Mouse (Mus musculus): Measurements from ENCODE around the gene Pip. TPM values are rescaled to one million over a fixed set of nuclear protein-coding genes. Genes with fewer than 3 reads are reported as not detected.

Pip gene
- polyA plus RNA-seq (2015; fragmentation: Nextera tagmentation; extraction: Ambion mirVana): not detected in 2 replicates

- DNase-seq (no peak), ATAC-seq (ENCODE audit: low read depth) (no peak)
- H3K4me3 ChIP-seq (replicated peaks): no peak within 1 kb of the TSS
- H3K9me3 ChIP-seq (replicated peaks): no peaks in the 10 kb centered on the region
- no peaks in the 10 kb centered on the region for H3K27me3 ChIP-seq
- H3K9ac ChIP-seq: no peak within 1 kb of the TSS
- WGBS (ENCODE audit: insufficient replicate concordance): 61% methylated on average over 2 of the region's 2 CpGs
- H3K4me2 ChIP-seq: no peak within 1 kb of the TSS
- H3K36me3 ChIP-seq: no peaks in the 10 kb centered on the region
- no peaks in the 10 kb centered on the region for H3K4me1 ChIP-seq (replicated peaks)
- no peak within 1 kb of the TSS for H3K27ac ChIP-seq
Observed at GRCm38 (mm10) chr6:41847235-41847634, at the start of gene Pip. Gene Pip, plus strand, starts transcription at chr6:41847535.

- H3K9me3 ChIP-seq (replicated peaks): no peaks in the 10 kb centered on the region
- H3K9ac ChIP-seq: no peak overlapping the region
- ATAC-seq (ENCODE audit: low read depth) (no peak), DNase-seq (no peak)
- no peak overlapping the region for H3K4me3 ChIP-seq (replicated peaks)
- H3K36me3 ChIP-seq: no peaks in the 10 kb centered on the region
- no peak overlapping the region for H3K4me2 ChIP-seq
- H3K4me1 ChIP-seq (replicated peaks): no peaks in the 10 kb centered on the region
- no peak overlapping the region for H3K27ac ChIP-seq
- H3K27me3 ChIP-seq: no peaks in the 10 kb centered on the region
Observed at GRCm38 (mm10) chr6:41824086-41824485, 23.2 kb upstream of the Pip start.

DNA sequence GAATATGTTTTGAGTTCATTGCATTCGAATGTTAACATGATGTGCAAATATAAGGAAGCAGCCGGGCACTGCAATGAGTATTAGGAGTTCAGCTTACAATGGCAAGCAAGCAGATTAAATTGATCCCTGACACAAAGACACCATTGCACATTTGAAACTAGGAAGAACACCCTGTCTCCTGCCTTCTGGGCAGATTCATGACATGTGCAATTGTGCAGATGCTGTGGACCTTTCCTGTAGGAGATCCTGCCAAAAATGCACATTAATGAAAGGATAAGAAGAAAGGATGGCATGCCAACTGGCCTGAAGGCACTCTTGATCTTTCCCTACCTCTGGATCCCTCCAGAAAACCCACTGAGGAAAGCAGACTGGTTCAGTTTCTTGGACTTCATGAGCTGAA is 17.8 kb upstream of the Pip start:
- H3K4me2 ChIP-seq: no peak overlapping the region
- no peak for ATAC-seq (ENCODE audit: low read depth)
- H3K4me3 ChIP-seq (replicated peaks): no peak overlapping the region
- no peaks in the 10 kb centered on the region for H3K9me3 ChIP-seq (replicated peaks)
- H3K36me3 ChIP-seq: no peaks in the 10 kb centered on the region
- H3K4me1 ChIP-seq (replicated peaks): no peaks in the 10 kb centered on the region
- no peak overlapping the region for H3K9ac ChIP-seq
- no peaks in the 10 kb centered on the region for H3K27me3 ChIP-seq
- 62% methylated on average over 2 of the region's 2 CpGs for WGBS (ENCODE audit: insufficient replicate concordance)
- H3K27ac ChIP-seq: no peak overlapping the region
- no peak for DNase-seq

- no peaks in the 10 kb centered on the region for H3K9me3 ChIP-seq (replicated peaks)
- ATAC-seq (ENCODE audit: low read depth) (no peak), DNase-seq (no peak)
- no peak within 1 kb of the TSS for H3K9ac ChIP-seq
- no peak within 1 kb of the TSS for H3K27ac ChIP-seq
- no peaks in the 10 kb centered on the region for H3K27me3 ChIP-seq
- no peak within 1 kb of the TSS for H3K4me3 ChIP-seq (replicated peaks)
- H3K36me3 ChIP-seq: no peaks in the 10 kb centered on the region
- WGBS (ENCODE audit: insufficient replicate concordance): 52% methylated on average over 3 of the region's 3 CpGs
- no peaks in the 10 kb centered on the region for H3K4me1 ChIP-seq (replicated peaks)
- no peak within 1 kb of the TSS for H3K4me2 ChIP-seq
Observed at GRCm38 (mm10) chr6:41852689-41853088, 5.4 kb downstream of the Pip start, which contains the start of gene Sval2. Gene Sval2, plus strand, starts transcription at chr6:41852989.

DNA sequence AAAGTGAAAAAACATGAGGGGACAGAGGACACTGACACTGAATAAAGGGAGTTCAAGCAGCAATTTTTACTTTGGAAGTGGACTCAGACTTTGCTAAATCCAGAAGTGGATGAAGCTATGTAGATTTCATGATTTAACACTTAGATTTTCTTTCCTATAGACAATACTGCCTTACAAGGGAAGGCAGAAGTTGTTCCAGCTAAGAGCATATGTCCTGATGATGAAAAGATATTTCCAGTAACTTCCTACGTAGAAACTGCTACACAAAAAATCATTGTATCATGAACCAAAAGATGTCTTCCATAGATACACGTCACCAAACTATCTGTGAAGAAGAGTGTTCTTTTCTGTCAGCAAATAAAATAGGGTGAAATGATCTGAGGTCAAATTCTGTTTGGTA is 16.7 kb downstream of the Pip start:
- Histone ChIP-seq H3K27me3 (no peaks in the 10 kb centered on the region), H3K4me2 (no peak overlapping the region), H3K27ac (no peak overlapping the region), H3K36me3 (no peaks in the 10 kb centered on the region), H3K9me3 (replicated peaks) (no peaks in the 10 kb centered on the region), H3K4me1 (replicated peaks) (no peaks in the 10 kb centered on the region), H3K4me3 (replicated peaks) (no peak overlapping the region), H3K9ac (no peak overlapping the region)
- WGBS (ENCODE audit: insufficient replicate concordance): 37% methylated on average over 2 of the region's 2 CpGs
- ATAC-seq (ENCODE audit: low read depth) (no peak), DNase-seq (no peak)

Other genes with a start within 250 kb of the Pip start
- gene Ephb6, start 242.1 kb upstream of the Pip start, polyA plus RNA-seq (2015; fragmentation: Nextera tagmentation; extraction: Ambion mirVana): 1.1 and 1.7 TPM in 2 replicates
- 0.08 and 0.10 TPM in 2 replicates for gene Trpv6, start 211.1 kb upstream of the Pip start, polyA plus RNA-seq (2015; fragmentation: Nextera tagmentation; extraction: Ambion mirVana)
- gene Trpv5, start 166.8 kb upstream of the Pip start, polyA plus RNA-seq (2015; fragmentation: Nextera tagmentation; extraction: Ambion mirVana): 0.08 TPM in 1 of 2 replicates, not detected in the other
- gene Llcfc1, start 163.1 kb upstream of the Pip start, polyA plus RNA-seq (2015; fragmentation: Nextera tagmentation; extraction: Ambion mirVana): not detected in 2 replicates
- 237 and 259 TPM in 2 replicates for gene Kel, start 143.2 kb upstream of the Pip start, polyA plus RNA-seq (2015; fragmentation: Nextera tagmentation; extraction: Ambion mirVana)
- gene Olfr459, start 72.4 kb upstream of the Pip start, polyA plus RNA-seq (2015; fragmentation: Nextera tagmentation; extraction: Ambion mirVana): not detected in 2 replicates
- gene Sval2, start 5.5 kb downstream of the Pip start, polyA plus RNA-seq (2015; fragmentation: Nextera tagmentation; extraction: Ambion mirVana): not detected in 2 replicates
- not detected in 2 replicates for gene Sval1, start 104.1 kb downstream of the Pip start, polyA plus RNA-seq (2015; fragmentation: Nextera tagmentation; extraction: Ambion mirVana)
- not detected in 2 replicates for gene Sval3, start 120.6 kb downstream of the Pip start, polyA plus RNA-seq (2015; fragmentation: Nextera tagmentation; extraction: Ambion mirVana)
- not detected in 2 replicates for gene Sva, start 190.9 kb downstream of the Pip start, polyA plus RNA-seq (2015; fragmentation: Nextera tagmentation; extraction: Ambion mirVana)